Mouse (Mus musculus) limb, embryonic 13.5 days (tissue): ENCODE results near the gene Aoc1. TPM values are rescaled to one million over a fixed set of nuclear protein-coding genes. Genes with fewer than 3 reads are reported as not detected.

Experiments used
- ATAC-seq: fragments of 200-750 bp; cut with Nextera tagmentation; 2 replicates; pipeline ENCODE4 v1.8.0; 2017; ENCODE audit warnings: low read depth, moderate number of reproducible peaks, moderate TSS enrichment; ENCODE audit not compliant: low FRiP score
- H3K27ac ChIP-seq: fragments of 300-500 bp; sonication (generic); 2 replicates; pipeline ENCODE4 v1.5.1; 2015; ENCODE audit warnings: inconsistent platforms, mild to moderate bottlenecking, moderate library complexity
- H3K27me3 ChIP-seq: fragments of 300-500 bp; sonication (generic); 2 replicates; pipeline ENCODE4 v1.6.1; 2015; ENCODE audit warnings: mild to moderate bottlenecking, inconsistent platforms
- H3K36me3 ChIP-seq: fragments of 300-500 bp; sonication (generic); 2 replicates; pipeline ENCODE4 v1.6.1; 2015; ENCODE audit warnings: inconsistent platforms, mild to moderate bottlenecking, moderate library complexity
- H3K4me1 ChIP-seq: fragments of 300-500 bp; sonication (generic); 2 replicates; pipeline ENCODE4 v1.6.1; 2015; ENCODE audit warnings: inconsistent platforms
- H3K4me2 ChIP-seq: fragments of 300-500 bp; sonication (generic); replicated peaks from 2 replicates; pipeline ENCODE4 v1.6.1; 2015; ENCODE audit warnings: inconsistent platforms, mild to moderate bottlenecking, moderate library complexity
- H3K4me3 ChIP-seq: fragments of 300-500 bp; sonication (generic); 2 replicates; pipeline ENCODE4 v1.5.1; 2015; ENCODE audit warnings: moderate library complexity, mild to moderate bottlenecking, inconsistent platforms
- H3K9ac ChIP-seq: fragments of 300-500 bp; sonication (generic); 2 replicates; pipeline ENCODE4 v1.6.1; 2015; ENCODE audit warnings: mild to moderate bottlenecking, inconsistent platforms
- H3K9me3 ChIP-seq: fragments of 300-500 bp; sonication (generic); 2 replicates; pipeline ENCODE4 v1.6.1; 2016; ENCODE audit warnings: inconsistent platforms
- WGBS: fragments of 180-500 bp; shearing (Covaris S2); methylation state at CpG from one replicate; pipeline ENCODE4 v1.1.7; 2015; 5-methylcytosine and 5-hydroxymethylcytosine counted together
- polyA plus RNA-seq: library from polyadenylated mRNA; unstranded; fragments of >200 nt; fragmentation: Nextera tagmentation; extraction: Ambion mirVana; gene quantifications from 2 replicates; pipeline ENCODE4 v1.2.1, GENCODE M21; 2015

Aoc1 gene
- polyA plus RNA-seq, 1 experiment from 2014 or later, result not detected

DNA sequence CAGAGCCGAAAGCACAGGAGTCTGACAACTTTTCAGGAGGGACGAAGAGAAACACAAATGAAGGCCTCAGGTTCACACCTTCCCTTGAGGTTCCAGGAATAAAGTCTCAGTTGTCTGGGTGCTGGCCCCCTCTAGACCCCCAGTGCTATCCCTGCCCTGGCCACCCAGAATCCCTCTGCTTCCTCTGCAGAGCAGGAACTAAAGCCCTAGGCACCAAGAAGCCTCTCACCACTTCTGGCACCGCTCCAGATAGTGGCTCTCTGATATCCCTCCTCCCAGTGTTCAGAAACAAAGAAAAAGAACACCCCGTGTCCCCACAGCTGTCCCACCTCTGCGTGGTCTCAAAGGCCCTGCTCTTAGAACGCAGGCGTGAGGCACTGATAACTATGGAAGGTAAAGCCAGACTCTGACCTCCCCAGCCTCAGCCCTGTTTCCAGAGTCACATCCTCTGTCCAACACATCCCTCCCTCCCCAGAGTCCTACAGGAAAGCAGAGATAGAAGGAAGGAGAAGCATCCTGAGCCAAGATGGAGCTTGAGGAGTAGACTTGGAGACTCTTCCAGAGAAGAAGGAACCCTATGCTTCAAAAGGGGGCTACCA, 32.2 kb upstream of the Aoc1 start, which contains the start of gene Tmem176a:
TSS of gene Tmem176a (plus strand) at position 549 of the 599 bp plus-strand sequence.
- Histone ChIP-seq H3K27me3 (no peaks in the 10 kb centered on the region), H3K9me3 (no peaks in the 10 kb centered on the region), H3K4me1 (peaks cover 47% of the 10 kb centered on the region), H3K9ac (peak within 1 kb of the TSS; percentile 75), H3K36me3 (peaks cover 56% of the 10 kb centered on the region), H3K4me2 (peak within 1 kb of the TSS; percentile 89), H3K27ac (peak within 1 kb of the TSS; percentile 90), H3K4me3 (peak within 1 kb of the TSS; percentile 61)
- peak; percentile 13; the same call in 1 of the 2 replicates for ATAC-seq
- 14% methylated on average over 7 of the region's 7 CpGs for WGBS

DNA sequence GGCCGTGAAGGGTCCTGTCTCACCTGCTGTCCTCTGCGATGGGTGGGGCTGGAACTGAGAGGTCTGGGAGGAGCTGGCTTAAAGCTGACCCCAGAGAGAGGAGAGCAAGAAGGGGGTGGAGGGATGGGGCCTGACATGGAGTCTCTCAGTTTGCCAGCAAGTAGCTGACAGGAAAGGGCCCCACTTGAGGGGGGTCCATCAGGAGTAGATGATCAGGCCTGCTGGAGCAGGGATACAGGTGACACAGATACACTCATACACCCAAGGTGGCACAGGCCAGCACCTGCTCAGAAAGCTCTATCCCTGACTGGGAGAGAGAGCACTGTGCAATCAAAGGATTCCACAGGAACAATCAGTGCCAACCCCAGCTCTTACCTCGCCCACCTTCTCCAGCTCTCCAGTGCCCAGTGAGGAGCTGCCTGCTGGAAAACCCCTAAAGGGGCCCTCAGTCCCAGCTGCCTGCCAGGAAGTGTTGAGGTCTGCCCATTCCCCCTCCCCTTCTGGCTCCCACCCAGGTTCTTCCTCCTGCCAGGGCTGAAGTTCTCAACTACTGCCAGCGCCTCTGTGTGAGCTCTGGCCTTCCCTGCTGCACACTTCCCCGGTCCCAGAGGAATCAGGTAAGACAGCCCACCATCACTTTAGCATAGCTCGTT, 31.6 kb upstream of the Aoc1 start, which contains the start of gene Tmem176b:
TSS of gene Tmem176b (minus strand) at position 524 of the 653 bp plus-strand sequence.
- peaks cover 49% of the 10 kb centered on the region for H3K36me3 ChIP-seq
- WGBS, result 4% methylated on average over 6 of the region's 6 CpGs
- no peaks in the 10 kb centered on the region for H3K9me3 ChIP-seq
- H3K4me1 ChIP-seq, result peaks cover 47% of the 10 kb centered on the region
- H3K27me3 ChIP-seq, result no peaks in the 10 kb centered on the region
- peak within 1 kb of the TSS; percentile 75 for H3K9ac ChIP-seq
- ATAC-seq, result peak; percentile 93
- peak within 1 kb of the TSS; percentile 90 for H3K27ac ChIP-seq
- peak within 1 kb of the TSS; percentile 61 for H3K4me3 ChIP-seq
- peak within 1 kb of the TSS; percentile 89 for H3K4me2 ChIP-seq

DNA sequence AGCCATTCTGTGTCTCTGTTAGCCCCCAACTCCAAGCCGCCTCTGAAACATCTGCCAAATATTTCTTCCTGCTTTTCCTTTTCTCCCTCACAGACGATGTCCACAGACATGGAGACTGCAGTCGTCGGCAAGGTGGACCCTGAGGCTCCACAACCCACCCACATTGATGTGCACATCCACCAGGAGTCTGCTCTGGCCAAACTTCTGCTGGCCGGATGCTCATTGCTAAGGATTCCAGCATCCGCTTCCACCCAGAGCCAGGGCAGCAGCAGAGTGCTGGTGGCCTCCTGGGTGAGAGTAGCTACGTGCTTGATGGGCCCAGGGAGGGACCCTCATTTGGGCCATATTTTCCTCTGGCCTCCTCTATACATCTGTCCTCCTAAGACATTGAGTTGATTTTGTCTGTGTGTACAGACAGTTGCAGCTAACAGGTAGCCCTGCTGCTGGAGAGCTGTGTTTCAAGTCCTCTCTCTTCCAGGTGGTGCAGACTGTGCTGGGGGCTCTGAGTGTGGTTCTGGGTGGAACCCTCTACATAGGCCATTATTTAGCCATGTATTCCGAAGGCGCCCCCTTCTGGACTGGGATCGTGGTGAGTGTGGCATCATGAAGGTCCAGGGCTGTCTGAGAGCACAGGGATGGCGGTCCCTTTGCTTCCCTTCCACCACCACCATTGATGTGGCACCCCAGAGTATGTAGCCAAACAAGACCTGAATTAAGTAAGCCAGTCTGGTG, 30.4 kb upstream of the Aoc1 start:
- WGBS, result 59% methylated on average over 11 of the region's 11 CpGs

DNA sequence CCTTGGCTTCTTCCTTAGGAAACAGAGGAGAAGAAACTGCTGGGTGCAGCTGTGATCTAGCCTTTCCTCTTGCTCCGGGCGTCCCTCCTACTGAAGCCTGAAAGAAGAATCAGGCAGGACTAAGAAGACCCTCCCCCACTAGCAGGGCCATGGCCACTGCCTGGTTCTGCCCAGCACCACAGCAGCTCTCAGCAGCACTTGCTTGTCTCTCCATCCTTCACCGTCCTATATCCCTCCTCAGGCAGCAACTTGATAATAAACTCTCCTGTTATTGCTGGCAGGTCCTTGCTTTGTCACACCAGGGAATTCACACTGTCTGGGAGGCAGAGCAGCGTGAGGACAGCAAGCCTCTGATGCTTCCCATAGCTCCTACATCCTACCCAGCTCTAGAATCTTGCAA, 27.6 kb upstream of the Aoc1 start:
- WGBS, result 64% methylated on average over 4 of the region's 4 CpGs
- H3K4me1 ChIP-seq, result peaks cover 26% of the 10 kb centered on the region
- ATAC-seq, result no peak

More for the DNA sequence above, 30.4 kb upstream of the Aoc1 start:
- Histone ChIP-seq H3K4me2 (peak overlapping the region; percentile 89), H3K27ac (peak overlapping the region; percentile 28; the same call in 1 of the 2 replicates), H3K36me3 (peaks cover 38% of the 10 kb centered on the region), H3K4me3 (peak overlapping the region; percentile 61), H3K9me3 (no peaks in the 10 kb centered on the region), H3K27me3 (no peaks in the 10 kb centered on the region), H3K9ac (peak overlapping the region; percentile 75), H3K4me1 (peaks cover 47% of the 10 kb centered on the region)
- no peak for ATAC-seq

DNA sequence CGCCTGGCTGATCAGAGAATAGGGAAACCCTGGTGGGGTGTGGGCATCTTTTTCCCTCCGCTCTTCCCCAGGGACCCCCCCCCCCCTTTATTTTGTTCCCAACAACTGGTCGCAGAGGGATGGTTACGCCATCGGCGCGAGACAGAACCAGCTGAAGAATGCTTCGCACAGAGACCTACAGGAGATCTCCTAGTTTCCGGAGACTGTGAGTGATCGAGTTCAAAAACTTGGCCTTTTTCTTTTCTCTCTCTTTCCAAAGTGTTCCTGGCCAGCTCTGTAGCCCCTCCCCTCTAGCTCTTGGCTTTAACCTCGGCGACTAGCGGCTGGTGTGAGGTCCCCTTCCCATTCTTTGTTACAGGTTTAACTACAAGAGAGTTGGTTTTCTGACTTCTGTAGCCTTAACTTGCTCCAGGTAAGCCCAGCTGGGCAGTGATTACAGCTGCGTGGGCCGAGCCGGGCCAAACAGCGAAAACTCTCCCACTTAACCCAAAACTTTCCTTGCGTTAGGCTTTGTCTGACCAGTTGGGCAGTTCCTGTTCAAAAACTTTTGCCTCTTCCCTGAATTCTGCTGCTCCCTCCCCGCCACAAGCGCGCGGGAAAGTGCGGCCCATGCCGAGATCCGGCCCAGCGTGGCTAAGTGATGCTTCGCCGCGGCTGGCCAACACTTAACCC, 20.7 kb upstream of the Aoc1 start:
- ATAC-seq, result peak; percentile 79
- Histone ChIP-seq H3K4me2 (peak overlapping the region; percentile 67), H3K4me3 (peak overlapping the region; percentile 42), H3K27ac (peak overlapping the region; percentile 92), H3K9me3 (0 out of 2 replicates have a peak, but pooled peaks cover 3% of the 10 kb centered on the region), H3K36me3 (no peaks in the 10 kb centered on the region), H3K9ac (peak overlapping the region; percentile 67), H3K27me3 (no peaks in the 10 kb centered on the region), H3K4me1 (peaks cover 6% of the 10 kb centered on the region; the same call in 1 of the 2 replicates)
- under 1% methylated on average over 29 of the region's 29 CpGs for WGBS

More for the DNA sequence above, 27.6 kb upstream of the Aoc1 start:
- Histone ChIP-seq H3K9me3 (no peaks in the 10 kb centered on the region), H3K9ac (no peak overlapping the region), H3K4me3 (no peak overlapping the region), H3K27ac (no peak overlapping the region), H3K4me2 (no peak overlapping the region), H3K36me3 (peaks cover 26% of the 10 kb centered on the region), H3K27me3 (no peaks in the 10 kb centered on the region)

DNA sequence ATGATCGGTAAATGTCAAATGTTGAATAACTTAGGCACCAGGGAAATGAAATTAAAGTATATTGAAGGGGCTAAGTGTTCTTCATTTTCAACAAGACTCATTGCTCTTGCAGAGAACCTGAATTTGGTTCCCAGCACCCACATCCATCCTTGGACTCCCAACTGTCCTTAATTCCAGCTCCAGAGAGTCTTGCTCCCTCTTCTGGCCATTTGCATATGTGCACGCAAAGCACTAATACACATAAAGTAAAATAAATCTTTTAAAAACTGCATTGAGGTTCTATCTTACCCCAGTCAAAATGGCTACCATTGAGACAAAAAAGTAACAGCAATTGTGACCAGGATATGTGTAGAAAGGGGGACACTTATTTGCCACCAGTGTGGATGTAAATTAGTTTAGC, 18.5 kb upstream of the Aoc1 start:
- WGBS, result 98% methylated on average over 2 of the region's 2 CpGs
- Histone ChIP-seq H3K36me3 (no peaks in the 10 kb centered on the region), H3K4me2 (no peak overlapping the region), H3K9me3 (0 out of 2 replicates have a peak, but pooled peaks cover 3% of the 10 kb centered on the region), H3K9ac (no peak overlapping the region), H3K27ac (no peak overlapping the region), H3K4me1 (peaks cover 10% of the 10 kb centered on the region; the same call in 1 of the 2 replicates), H3K4me3 (no peak overlapping the region), H3K27me3 (no peaks in the 10 kb centered on the region)
- no peak for ATAC-seq

DNA sequence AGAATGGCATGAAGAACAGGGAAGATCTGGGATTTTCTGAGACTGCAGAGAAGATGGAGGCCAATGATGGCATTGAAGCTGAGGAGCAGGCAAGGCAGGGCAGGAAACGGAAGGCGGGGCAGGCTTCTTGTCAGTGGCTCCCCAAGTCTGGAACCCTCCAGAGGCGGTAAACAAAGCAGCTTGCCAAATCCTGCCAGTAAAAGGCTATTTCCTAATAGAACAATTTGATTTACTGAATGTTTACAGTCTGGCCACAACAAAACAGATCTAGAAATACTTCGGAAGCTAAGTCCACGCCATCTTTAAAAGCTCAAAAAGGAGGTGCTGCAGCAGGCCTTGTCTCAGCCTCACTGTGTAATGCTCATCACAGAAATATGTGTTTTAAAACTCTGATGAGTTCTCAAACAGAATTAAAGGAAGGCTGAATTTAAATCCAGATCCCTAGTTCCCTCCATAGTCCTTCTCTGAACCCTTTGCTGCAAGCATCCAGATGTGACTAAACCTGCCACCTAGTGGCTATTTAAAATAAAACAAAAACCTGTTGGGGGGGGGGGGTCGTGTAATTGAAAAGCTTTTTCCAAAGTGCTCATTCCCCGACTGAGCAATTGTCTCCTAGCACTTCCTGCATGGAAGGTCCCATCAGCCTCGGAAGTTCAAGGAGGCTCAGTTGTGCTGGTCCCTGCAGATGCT, 14.9 kb upstream of the Aoc1 start:
- 0 out of 2 replicates have a peak, but pooled peaks cover 3% of the 10 kb centered on the region for H3K9me3 ChIP-seq
- H3K4me3 ChIP-seq, result no peak overlapping the region
- no peak overlapping the region for H3K9ac ChIP-seq
- H3K4me2 ChIP-seq, result no peak overlapping the region
- no peak for ATAC-seq
- H3K27ac ChIP-seq, result no peak overlapping the region
- H3K27me3 ChIP-seq, result no peaks in the 10 kb centered on the region
- H3K4me1 ChIP-seq, result peaks cover 11% of the 10 kb centered on the region; the same call in 1 of the 2 replicates
- H3K36me3 ChIP-seq, result no peaks in the 10 kb centered on the region
- 48% methylated on average over 8 of the region's 8 CpGs for WGBS

DNA sequence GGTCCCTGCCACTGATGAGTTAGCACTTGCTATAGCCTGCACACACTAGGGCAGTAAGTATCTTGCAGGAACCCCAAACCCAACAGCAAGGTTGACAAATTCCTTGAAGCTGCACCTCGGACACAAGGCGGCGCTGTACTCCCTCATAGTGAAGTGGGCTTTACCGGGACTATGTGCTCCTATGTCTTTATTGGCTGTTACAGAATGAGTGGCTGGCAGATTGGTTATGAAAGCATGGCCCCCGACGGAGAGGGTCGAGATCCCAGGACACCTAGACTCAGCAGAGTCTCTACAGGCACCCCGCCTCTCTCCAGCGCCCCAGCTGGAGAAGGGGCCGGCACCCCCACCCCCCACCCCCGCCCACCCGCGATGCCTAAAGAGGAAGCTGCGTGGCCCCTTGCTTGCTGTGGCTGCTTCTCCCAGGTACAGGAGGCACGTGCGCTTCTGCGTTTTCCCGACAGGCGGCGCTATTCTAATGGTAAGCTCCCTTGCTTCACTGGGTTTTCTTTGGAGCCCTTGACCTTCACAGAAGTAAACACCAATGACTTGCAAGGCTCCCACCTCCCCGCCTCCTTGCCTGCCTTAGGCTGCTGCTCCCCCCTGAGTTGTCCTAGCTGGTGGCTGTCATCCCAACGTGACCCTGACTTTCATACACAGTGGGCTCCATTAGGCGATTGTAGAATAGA, 12.4 kb upstream of the Aoc1 start:
- no peaks in the 10 kb centered on the region for H3K27me3 ChIP-seq
- ATAC-seq, result no peak
- peak overlapping the region; percentile 32 for H3K4me3 ChIP-seq
- WGBS, result 13% methylated on average over 23 of the region's 23 CpGs
- H3K27ac ChIP-seq, result no peak overlapping the region
- no peaks in the 10 kb centered on the region for H3K9me3 ChIP-seq
- H3K4me1 ChIP-seq, result 0 out of 2 replicates have a peak, but pooled peaks cover 9% of the 10 kb centered on the region
- no peak overlapping the region for H3K9ac ChIP-seq
- peak overlapping the region; percentile 52 for H3K4me2 ChIP-seq
- no peaks in the 10 kb centered on the region for H3K36me3 ChIP-seq

DNA sequence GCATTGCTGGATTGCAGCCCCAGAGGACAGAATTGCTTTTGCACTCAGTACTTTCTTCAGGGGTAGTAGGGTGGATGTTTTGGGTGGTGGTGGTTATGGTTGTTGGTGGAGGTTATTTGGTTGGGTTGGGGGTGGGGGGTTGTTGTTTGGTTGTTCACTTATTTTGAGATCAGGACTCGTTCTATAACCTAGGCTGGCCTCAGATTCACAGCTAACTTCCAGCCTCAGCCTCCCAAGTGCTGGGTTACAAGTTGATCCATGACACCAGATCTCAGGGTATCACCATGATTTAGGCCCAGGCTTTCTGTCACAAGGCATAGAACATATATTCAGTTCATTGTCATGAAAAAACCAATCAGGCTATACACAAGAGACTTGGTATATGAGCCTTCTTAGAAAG, 11.8 kb upstream of the Aoc1 start:
- Histone ChIP-seq H3K4me3 (no peak overlapping the region), H3K4me1 (0 out of 2 replicates have a peak, but pooled peaks cover 9% of the 10 kb centered on the region), H3K9ac (no peak overlapping the region), H3K27ac (no peak overlapping the region), H3K4me2 (peak overlapping the region; percentile 52; the same call in 1 of the 2 replicates), H3K27me3 (no peaks in the 10 kb centered on the region), H3K36me3 (no peaks in the 10 kb centered on the region), H3K9me3 (no peaks in the 10 kb centered on the region)
- ATAC-seq, result no peak
- WGBS, result 82% methylated on average over 1 of the region's 1 CpGs

DNA sequence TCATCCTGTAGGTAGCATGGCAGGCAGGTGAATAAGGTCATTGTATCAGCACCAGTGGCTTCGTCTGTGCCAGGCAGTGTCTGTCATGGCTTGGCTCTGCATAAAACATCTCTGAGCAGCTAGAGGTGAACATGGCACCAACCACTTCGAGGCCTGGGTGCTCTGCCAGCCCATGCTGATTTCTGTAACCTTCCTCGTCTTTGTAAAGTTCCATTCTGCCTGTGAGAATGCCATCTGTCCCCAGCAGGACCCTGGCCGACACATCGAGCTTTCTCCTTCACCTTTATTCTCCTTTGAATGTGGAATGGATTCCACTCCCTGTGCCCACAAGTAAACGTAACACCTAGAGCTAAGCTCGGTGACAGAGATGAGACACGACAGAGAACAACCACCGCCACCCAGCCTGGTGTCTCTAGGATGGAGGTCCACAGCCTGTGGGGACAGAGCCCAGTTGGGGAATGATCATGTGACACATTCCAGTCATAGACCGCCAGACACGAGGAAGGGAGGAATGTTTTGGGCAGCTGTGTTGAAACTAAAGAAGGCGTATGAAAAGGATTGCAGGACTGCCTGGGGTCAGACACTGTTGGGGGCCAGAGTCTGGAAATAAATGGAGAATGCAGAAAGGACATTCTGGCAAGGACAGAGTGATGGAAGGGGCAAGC, 10.9 kb upstream of the Aoc1 start:
- no peak overlapping the region for H3K4me2 ChIP-seq
- no peak overlapping the region for H3K9ac ChIP-seq
- no peaks in the 10 kb centered on the region for H3K9me3 ChIP-seq
- no peak overlapping the region for H3K4me3 ChIP-seq
- ATAC-seq, result peak; percentile 60; the same call in 1 of the 2 replicates
- H3K4me1 ChIP-seq, result 0 out of 2 replicates have a peak, but pooled peaks cover 9% of the 10 kb centered on the region
- H3K36me3 ChIP-seq, result no peaks in the 10 kb centered on the region
- no peak overlapping the region for H3K27ac ChIP-seq
- no peaks in the 10 kb centered on the region for H3K27me3 ChIP-seq
- WGBS, result 75% methylated on average over 12 of the region's 12 CpGs
